Mouse (Mus musculus): Measurements from ENCODE around the gene Sh3tc1.

DNA sequence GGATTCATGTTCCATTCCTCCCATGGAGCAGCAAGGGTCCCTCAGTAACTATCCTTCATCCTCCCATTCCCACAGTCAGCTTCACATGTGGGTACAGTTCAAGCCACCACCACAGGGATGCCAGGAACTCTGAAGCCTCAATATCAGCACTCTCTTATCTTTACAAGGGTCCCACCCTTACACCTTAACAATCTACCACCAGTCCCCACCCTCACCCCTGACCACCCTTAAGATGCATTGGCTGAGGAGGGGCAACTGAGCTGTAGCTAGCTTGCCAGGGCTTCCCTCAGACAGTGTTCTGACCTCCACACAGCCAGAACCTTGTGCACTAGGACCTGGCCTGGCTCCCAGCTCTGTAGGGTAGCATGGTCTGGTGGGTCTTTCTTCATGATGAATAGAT lies 20.4 kb downstream of the Sh3tc1 start:
- TF ChIP-seq POLR2A (IDR thresholded peaks at IDR 0.05; ENCODE audit: control insufficient read depth, extremely low read depth, insufficient read depth, low read length, poor library complexity) = no peak
- TF ChIP-seq CTCF (IDR thresholded peaks at IDR 0.05; ENCODE audit: borderline replicate concordance, control insufficient read depth, extremely low read depth, insufficient read depth, low read length, poor library complexity) = no peak
